Mouse (Mus musculus) cerebellum, adult 11-12 months (tissue): ENCODE measurements at regions not wholly inside any gene's neighbourhood (a gene's known extent, or its start where the extent isn't known, plus 50 kb on each side); places are given as distances from the start of the nearest gene placed in this dataset.

Source experiments
- DNase-seq: peaks from one replicate; pipeline ENCODE4 v3.0.0; 2022

DNA sequence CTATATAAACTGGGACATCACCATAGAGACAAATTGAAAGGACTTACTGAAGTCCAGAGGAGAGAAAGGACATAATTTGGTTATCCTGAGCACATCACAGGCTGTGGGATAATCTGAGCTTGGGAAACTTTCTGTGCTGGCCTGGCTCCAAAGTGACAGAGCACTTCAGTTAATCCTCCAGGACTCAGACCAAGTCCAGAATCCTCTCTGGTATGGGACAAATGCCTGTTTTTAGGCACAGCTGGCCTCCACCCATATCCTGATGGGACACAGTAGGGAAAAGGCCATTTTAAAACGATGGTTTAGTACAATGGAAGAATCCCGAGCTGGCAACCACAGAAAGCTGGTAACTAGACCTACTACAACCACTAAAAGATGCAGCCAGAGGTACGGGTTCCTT lies 151.3 kb downstream of the Snx19 start:
- no peak for DNase-seq

DNA sequence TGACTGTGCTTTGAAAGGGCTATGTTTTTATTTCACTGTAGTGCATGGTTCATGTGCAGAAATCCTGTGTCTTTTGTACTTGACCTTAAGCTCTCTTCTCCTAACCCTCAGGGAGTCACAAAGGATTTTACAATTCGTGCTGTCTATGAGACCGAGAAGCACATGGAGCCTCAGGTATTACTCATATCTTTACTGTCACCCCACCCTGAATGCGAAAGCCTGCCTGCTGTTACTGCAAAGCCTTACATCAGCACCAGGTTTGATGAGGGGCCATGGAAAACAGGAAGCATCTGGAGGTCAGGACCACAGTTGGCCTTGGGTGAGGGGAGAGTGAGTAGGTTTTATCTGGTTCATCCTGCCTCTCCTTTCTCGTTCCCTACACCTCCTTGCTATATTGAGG lies 150.3 kb downstream of the Snx19 start:
- DNase-seq, result no peak

DNA sequence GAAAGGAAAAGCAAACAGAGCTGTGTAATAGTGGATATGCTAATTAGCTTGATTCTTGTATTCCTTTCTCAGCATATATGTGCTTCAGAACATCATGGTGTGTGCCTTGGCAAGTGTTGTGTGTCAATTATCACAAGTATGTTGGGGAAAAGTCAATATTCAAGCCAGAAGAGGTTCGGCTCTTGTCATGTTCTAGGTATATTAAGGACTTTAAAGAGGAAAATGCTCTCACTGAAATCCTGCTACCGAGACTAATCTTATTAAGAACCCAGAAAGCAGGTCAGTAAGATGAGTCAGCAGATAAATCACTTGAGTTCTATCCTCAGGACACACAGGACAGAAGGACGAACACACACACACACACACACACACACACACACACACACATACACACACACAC lies 148.6 kb downstream of the Snx19 start:
- no peak for DNase-seq

DNA sequence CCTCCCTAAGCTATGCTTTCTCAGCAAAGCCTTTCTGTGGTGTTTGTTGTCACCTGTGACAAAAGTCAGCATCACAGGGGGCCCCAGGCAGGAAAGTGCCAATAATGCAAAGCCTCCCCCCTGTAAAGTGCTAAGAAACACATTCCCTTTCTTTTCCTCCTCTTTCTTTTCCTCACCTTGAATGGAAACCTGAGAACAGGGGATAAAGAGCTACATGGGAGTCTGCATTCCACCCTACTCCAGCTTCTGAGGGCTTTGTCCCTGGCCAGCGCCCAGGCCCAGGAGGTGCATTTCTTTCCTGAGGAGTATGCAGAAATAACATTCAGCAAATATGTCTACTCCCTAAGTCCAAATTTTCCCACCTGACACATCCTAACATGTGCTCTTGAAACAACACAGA lies 146.4 kb downstream of the Snx19 start:
- DNase-seq, result no peak

DNA sequence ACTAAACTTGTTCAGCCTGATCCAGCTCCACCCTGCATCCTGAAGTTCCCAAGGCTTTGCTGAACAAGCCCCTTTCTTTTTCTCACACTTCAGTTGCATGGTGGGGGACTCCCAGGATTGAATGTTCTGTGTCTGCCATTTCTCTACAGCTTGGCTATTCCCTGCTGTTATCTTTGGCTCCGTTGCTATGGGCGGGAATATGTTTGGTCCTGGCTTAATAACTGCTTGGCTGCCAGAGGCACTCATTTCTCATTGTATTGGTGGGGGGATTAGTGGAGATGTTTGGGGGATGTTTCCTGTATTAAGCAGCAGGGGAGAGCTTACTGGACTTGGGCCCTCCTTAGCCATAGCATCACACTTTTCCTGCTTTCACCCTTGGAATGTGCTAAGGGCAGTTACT lies 144.1 kb downstream of the Snx19 start:
- DNase-seq, result no peak

DNA sequence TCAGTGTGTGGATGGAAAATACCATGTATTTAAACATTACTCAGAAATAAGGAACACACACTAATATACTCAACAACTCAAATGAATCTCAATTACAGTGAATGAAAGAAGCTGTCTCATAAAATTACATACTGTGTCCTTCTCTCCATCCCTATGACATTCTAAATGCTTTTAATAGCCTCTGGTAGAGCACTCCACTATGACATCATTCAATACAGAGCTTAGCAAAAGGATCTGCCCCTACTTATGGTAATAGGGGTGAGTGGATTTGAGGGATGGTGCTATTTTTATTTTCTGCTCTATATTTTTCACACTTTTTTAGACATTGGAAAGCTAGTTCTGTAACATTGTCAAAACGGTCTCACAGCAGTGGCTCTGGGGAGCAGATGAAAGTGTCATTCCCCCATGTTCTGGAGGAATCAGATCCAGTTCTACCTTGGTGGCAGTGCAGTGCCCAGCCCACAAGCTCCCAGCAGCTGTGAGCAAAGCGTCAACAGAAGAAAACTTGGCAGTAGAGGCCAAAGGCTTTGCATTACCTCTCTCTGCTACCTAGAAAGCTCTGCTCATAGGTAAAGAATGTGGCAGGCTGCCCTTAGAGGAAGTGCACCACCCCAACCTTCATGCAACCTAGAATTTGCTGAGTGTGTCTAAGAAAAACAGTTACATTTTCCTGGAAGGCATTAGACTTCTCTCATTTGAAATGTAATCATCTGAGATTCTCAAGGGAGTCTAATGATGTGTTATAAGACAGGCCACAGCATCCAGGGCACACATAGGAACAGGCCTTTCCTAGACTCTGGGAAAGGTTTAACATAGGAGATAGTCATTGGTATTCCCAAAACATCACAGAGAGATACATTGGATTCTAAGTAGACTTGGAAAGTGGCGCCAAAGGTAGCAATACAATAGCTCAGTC lies 138.1 kb downstream of the Snx19 start:
- DNase-seq, result no peak

DNA sequence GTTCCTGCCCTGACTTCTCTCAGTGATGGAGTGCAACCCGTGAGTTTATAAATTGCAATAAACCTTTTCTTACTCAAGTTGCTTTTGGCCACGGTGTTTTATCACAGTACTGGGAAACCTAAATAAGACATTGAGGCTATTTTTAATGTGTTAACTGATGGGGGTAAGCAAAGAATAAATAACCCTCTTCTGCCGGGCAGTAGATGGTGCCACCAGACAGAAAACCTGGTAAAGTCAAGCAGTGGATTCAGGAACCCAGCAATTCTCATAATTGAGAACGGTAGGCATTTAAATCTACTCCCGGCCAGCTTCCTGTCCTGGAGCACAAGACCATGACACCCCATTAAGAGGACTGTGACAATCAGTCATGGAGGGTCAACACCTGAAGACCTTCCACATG lies 136.5 kb downstream of the Snx19 start:
- no peak for DNase-seq

DNA sequence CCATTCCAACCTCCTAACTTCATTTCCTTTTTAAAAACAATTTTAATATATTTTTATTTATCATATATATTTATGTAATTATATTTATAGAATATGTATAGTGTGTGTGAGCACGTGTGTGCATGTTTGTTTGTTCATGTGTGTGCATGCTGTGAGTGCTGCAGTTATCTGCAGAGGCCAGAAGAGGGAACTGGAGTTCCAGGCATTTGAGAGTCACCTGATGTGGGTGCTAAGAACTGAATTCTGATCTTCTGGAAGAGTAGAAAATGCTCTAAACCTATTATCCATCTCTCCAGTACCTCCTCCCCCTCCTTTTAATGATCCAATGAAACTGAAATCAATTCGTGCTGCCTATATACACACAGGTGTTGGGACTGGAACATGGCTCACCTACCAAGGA lies 128.0 kb downstream of the Snx19 start:
- no peak for DNase-seq

DNA sequence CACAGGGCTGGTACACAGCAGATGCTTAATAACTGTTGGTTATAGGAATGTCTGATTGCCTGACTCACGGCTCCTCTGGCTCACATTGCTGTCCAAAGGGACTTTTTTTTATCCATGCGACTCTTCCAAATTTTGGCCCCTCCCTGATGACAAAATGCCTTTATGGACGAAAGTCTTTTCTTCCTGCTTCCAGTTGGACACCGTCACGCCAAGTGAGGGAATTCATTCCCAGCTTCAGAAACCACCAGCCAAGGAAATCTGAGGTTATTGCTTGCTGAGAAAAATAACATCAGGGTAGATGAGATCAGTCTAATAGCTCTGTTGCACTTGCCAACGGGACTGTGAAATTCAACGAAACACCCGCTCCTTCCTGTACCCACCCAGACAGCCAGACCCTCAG lies 125.8 kb downstream of the Snx19 start:
- no peak for DNase-seq

DNA sequence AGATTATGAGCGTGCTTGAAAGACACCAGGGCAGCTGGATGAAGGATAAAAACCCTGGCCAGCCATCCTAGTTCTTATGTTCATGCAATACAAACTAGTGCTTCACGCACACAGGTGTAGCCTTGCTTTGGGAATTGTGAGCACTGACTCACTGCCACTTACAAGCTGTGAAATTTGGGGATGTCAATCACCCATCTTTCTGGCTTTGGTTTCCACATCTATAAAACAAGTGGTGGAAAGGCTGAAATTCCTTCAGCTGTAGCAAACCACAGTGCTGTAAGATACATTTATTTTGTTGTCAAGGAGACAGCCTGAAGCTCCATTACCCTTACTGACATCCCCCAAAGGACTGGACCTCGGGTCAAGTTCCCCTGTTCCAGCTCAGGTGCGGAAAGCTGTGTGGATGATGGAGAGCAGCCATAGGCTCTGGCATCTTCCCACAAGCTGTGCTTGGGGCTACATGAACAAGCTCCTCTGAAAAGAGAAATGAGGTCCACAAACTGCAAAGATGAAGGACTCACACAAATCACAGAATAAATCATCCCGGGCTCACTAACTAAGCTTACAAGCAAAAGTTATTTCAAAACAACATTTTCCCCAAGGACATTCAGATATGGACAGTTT lies 123.1 kb downstream of the Snx19 start:
- no peak for DNase-seq

DNA sequence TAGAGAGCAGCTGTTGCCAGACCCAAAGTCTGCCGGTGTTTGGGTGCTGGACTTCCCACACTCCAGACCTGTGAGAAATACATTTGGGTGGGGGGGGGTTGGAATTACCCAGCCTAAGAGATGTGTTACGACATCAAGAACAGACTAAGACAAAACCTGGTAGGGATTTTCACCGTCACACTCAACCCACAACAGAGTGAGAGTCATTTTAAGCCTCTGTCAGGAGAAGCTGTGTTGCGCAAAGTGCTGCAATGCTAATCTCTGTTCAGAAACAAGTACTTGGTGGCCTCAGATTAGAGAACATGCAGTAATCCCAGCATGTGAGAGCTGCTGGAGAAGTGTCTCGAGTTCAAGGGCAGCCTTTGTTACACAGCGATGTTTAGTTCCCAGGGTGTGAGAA lies 113.0 kb downstream of the Snx19 start:
- no peak for DNase-seq

DNA sequence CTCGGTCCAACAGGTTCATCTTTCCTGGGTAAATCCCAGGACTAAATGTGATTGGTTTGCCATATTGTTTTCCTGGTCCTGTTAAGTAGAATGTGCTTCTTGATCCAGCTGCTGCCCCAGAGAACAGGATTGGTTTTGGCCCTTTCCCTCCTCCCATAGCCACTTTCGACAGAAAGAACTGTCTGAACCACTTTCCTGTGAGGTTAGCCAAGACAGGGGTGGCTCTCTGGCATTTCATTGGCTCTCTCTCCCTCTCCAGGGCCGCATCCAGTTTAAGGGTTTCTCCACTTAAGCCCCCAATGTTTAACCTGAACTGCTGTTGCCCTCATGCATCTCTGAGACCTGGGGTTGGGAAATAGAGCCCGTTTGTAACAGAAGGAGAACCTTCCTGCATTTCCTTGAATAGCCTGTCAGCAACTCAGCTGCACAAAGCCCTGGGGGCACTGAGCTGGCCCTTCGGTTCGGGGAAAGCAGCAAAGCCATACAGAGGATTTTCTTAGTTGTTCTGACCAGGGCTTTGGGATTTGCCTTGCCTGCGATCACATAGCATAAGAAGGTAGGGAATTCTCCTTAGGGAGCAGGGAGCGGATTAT lies 109.7 kb downstream of the Snx19 start:
- no peak for DNase-seq

DNA sequence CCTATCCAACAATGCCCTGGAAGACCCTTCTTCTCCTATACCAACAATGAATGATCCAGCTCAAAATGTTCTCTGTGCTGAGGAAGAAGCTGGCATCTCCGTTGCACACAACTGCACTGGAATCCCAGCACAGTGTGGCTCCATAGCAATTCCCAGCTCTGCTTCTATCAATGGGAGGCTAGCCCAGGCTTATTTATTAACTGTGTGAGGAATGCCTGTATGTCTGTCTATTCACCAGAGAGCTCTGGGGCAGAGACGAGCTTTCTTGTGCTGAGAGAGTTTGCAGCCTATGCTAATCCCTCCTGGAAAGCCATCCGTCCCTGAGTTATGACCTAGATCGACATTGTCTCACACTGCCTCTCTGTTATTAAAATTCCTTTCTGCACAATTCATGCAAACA lies 108.1 kb downstream of the Snx19 start:
- DNase-seq, result no peak

DNA sequence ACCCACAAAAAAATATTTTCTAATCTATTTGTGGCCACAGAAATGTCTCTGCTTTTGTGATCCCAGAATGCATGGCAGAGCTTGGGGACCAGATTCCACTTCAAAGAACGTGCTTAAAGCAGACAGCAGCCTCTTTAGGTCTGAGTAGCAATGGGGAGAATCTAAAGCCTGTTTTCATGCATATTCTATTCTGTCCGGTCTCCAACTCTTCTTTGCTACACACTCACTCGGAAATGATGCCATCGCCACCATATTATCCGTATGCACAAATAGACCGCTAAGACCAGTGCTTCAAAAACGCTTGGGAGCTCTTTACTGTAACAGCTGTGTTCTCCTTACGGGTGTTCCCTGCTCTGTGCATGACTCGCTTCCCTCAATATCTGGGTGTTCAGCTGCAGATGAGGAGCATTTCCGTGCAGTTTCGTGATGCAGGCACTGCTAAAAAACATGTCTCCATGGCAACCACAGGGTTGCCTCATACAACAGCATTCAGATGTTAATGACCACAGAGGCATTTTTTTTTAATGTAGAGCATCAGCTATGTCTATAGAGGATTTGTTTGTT lies 107.0 kb downstream of the Snx19 start:
- DNase-seq, result no peak

DNA sequence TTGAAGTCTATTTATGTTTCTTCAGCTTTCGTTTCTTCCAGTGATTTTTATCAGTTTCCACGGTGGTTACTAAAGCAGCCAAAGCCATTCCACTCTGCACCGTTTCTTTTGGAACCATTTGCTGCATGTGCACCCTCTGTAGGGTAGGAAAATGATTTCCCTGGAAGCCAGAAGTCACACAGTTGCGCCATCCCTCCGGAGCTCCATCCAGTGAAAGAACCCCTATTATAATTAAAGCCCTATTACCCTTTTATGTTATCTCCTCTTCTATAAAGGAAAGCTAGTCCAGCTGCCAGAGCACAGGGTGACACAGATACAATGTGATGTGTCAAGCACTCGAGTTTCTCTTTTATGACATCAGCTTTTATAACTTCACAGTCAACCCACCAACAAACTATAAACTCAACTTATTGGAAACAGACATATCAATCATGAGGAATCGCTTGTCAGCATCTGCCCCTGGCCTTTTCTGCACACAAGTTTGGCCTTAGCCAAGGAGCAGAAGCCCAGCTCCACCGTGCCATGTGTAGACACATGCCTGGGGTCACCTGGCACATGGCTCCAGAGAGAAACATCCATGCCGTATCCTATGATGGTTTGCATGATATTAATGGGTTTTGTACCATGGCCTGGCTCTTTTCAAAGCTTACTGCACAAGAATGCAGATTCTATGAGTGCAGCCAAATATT lies 106.3 kb downstream of the Snx19 start:
- no peak for DNase-seq

DNA sequence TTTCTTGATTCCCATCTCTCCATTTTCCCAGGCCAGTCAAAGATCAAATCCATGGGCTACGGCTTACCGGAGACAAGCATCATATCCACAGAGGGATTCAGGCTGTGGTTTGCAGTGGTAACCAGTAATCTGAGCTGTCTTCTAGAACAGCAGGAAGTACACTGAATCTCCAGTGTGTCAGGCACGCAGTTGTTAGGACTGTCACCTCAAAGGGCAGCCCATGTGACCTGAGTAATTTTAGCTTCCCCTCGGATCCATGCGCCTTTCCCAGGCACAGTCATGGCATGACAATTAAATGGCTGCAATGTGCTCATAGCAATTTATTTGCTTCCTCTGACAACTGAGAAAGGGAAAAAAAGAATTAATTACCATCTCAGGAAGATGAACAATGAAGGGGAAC lies 98.2 kb downstream of the Snx19 start:
- no peak for DNase-seq

DNA sequence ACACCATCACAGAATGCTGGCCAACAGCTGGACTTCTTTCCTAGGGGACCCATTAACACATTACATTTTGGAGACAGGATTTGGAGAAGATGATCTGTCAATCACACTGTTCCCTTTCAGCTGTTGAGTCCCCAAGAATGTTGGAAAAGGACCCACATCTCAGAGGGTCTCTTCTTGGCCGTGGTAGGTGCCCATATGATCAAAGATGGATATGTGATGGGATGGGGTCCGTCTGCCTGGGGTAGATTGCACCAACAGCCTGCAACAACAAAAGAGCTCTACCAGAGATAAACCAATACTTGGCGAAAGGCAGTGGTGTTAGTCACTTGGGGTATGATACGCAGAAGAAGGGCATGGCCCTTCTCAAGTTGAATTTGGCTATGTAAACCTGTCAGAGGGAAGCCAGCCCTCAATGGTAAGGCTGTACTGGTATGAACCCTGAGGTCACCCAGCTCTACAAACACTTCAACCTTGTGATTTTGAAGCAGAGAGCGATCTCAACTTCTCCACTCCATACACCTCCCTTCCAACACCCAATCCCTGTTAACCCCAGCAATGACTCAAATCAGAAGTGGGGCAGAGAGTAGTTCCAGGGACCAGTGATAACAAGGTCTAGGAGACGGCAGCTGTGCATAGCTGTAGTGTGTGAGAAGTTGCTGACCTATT lies 97.6 kb downstream of the Snx19 start:
- no peak for DNase-seq

DNA sequence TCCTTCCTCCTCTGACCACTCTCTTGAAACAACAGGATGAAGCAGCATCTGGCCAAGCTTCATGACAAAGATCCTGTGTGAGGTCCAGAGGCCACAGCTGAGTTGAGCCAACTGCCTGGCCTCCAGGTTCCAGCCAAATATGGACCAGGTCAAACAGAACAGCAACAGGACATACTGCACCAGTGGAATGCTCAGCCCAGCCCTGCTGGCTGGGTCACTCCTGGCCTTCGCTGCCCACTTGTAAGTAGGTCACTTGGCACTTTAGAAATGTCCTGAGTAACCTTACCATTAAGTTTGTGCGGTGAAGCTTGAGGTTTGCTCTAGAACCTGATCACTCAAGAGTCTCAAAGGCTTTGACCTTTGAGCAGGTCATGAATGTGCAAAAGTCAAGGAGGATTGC lies 96.9 kb downstream of the Snx19 start:
- no peak for DNase-seq

DNA sequence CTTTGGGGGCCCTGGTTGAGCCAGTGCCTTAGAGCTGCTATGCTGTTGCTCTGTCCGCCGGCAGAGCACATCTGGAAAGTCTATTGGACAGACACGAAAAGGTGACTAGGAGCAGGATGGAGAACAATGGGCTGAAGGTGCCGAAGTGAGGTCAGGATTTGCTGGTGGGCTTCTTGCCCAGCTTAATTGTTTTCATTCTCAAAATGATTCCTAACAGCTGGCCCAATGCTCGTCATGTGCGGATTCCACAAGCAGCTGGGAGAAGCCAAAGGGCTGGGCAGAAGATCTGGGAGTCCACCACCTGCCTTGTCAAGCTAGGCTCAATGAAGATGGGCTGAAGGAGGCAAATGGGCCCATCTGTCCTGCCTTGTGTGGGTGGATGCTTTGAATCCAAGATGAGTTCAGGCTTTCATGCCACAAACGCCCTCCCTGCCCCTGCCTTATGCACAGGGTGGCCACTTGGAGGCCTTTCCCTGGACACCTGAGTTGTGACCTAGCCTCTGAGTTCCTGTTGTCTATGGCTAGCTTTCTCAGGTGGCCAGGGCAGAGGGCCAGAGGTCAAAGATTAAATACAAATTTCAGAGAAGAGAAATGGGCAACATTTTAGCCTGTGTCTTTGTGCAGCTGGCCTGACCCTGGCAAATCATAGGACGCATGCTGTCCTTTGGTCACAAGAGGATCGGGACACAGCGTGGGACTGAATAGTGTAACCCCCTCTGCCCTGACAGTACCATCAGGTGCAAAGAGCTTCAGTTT lies 95.9 kb downstream of the Snx19 start:
- no peak for DNase-seq

DNA sequence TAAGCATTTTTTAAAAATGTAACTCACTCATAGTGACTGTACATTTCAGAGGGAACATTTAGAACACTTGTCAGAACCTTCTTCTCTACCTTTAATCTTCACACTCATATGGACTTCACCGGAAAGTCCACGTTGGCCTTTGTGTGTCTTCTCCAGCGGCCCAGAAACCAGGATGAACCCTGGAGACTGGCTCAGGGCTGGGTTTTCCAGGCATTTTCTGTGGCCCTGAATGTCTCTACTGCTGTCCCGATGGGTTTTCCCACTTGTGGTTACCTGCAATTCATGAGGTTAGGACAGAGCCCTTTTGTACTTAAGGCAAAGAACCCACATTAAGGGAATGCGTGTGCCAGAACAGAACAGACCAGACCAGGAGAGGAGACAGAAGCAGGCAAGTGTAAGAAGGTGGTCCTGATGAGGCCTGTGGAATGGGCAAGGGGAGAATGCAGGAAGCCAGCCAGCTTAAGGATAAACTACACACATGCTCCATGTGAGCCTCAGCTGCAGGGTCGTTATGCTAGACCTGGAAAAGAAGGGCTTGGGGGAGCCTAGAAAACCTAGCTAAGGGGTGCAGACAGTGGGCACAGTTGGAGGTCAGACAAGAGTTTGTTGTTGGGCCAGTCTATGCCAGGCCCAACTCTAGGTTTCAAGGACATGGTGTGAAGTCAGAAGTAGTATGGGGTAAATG lies 94.8 kb downstream of the Snx19 start:
- DNase-seq, result no peak

DNA sequence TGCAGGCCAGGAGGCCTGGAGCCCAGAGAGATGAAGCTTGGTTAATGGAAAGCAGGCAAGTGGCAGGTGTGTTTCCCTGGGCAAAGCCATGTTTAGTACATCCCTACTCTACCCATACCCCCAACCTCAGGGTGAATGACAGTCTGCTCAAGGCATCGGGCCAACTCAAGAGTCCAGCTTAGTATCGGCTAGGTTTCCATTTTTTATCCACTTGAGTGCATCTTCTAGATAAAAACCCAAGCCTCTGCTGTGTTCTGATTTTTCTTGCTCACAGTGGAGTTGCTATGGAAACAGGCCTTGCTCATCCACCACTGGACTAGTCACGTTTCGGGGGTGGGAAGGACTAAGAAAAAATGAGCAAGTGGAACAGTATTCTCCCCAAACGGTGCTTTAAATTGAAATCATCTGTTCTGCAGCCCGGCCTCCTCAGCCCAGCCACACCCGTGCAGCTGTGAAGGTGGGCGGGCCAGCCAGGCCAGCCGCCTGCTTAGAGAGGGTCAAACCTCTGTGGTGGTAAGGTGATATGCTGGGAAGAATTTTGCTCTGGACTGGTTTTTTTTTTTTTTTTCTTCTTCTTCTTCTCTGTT lies 94.0 kb downstream of the Snx19 start:
- no peak for DNase-seq
